Mouse (Mus musculus): ENCODE measurements around the gene Ctu2.

The Ctu2 gene

GRCm38 (mm10) chr8:122451161-122451703 is 24.7 kb upstream of the Ctu2 start:
- no peak for DNase-seq

GRCm38 (mm10) chr8:122452154-122452553 is 23.8 kb upstream of the Ctu2 start:
- DNase-seq = no peak

- no peak for DNase-seq
Observed at GRCm38 (mm10) chr8:122454409-122454808, 21.5 kb upstream of the Ctu2 start.

- DNase-seq = no peak
Observed at GRCm38 (mm10) chr8:122457171-122457570, 18.8 kb upstream of the Ctu2 start.

- DNase-seq = no peak
Observed at GRCm38 (mm10) chr8:122459218-122459900, 16.6 kb upstream of the Ctu2 start.

- no peak for DNase-seq
Observed at GRCm38 (mm10) chr8:122459990-122460389, 16.0 kb upstream of the Ctu2 start.

- peak; percentile 86 for DNase-seq
Observed at GRCm38 (mm10) chr8:122460524-122461472, 15.1 kb upstream of the Ctu2 start, which contains the start of gene Snai3. Gene Snai3 (minus strand): TSS chr8:122460733.

- DNase-seq = no peak
Observed at GRCm38 (mm10) chr8:122461473-122462148, 14.3 kb upstream of the Ctu2 start.

- DNase-seq = no peak
Observed at GRCm38 (mm10) chr8:122462510-122462909, 13.4 kb upstream of the Ctu2 start.

GRCm38 (mm10) chr8:122463651-122464640 is 12.0 kb upstream of the Ctu2 start:
- DNase-seq = no peak

- DNase-seq = no peak
Observed at GRCm38 (mm10) chr8:122464985-122465384, 11.0 kb upstream of the Ctu2 start.

GRCm38 (mm10) chr8:122467816-122468215 is 8.1 kb upstream of the Ctu2 start:
- no peak for DNase-seq

GRCm38 (mm10) chr8:122469407-122469806 is 6.5 kb upstream of the Ctu2 start:
- DNase-seq = peak; percentile 47

GRCm38 (mm10) chr8:122469965-122470364 is 6.0 kb upstream of the Ctu2 start:
- DNase-seq = no peak

GRCm38 (mm10) chr8:122470691-122471090 is 5.3 kb upstream of the Ctu2 start:
- DNase-seq = no peak

GRCm38 (mm10) chr8:122473911-122474421 is 2.0 kb upstream of the Ctu2 start:
- DNase-seq = no peak

GRCm38 (mm10) chr8:122474951-122475560 is 887 bp upstream of the Ctu2 start:
- peak; percentile 44 for DNase-seq

- DNase-seq = no peak
Observed at GRCm38 (mm10) chr8:122482448-122482847, 6.5 kb downstream of the Ctu2 start.

- DNase-seq = no peak
Observed at GRCm38 (mm10) chr8:122483877-122484276, 7.9 kb downstream of the Ctu2 start.

GRCm38 (mm10) chr8:122484831-122485230 is 8.9 kb downstream of the Ctu2 start:
- DNase-seq = no peak

- DNase-seq = no peak
Observed at GRCm38 (mm10) chr8:122488387-122488786, 12.4 kb downstream of the Ctu2 start.

Measured in kidney, adult 9 months (tissue).